Mouse (Mus musculus) forebrain, embryonic 11.5 days (tissue): ENCODE data around the gene Dck. TPM values are rescaled to one million over a fixed set of nuclear protein-coding genes. Genes with fewer than 3 reads are reported as not detected.
A peak's percentile ranks its signal among the peaks of the same experiment; 100 is the strongest.

Experiments used
- ATAC-seq: fragments of 200-750 bp; cut with Nextera tagmentation; replicated peaks from 2 replicates; pipeline ENCODE4 v1.8.0; 2017; ENCODE audit warnings: moderate TSS enrichment; ENCODE audit not compliant: low FRiP score
- DNase-seq: peaks from one replicate; pipeline ENCODE4 v3.0.0-alpha.2; 2017; ENCODE audit warnings: low spot score
- H3K27ac ChIP-seq: fragments of 300-500 bp; sonication (generic); 2 replicates; pipeline ENCODE4 v1.5.1; 2014; ENCODE audit warnings: low read depth, low read length
- H3K27me3 ChIP-seq: fragments of 300-500 bp; sonication (generic); 2 replicates; pipeline ENCODE4 v1.6.1; 2014; ENCODE audit warnings: mild to moderate bottlenecking, low read length, mixed read lengths; ENCODE audit not compliant: control insufficient read depth, insufficient read depth
- H3K36me3 ChIP-seq: fragments of 300-500 bp; sonication (generic); 2 replicates; pipeline ENCODE4 v1.6.1; 2014; ENCODE audit warnings: mild to moderate bottlenecking, low read length, moderate library complexity, mixed read lengths; ENCODE audit not compliant: control insufficient read depth, insufficient read depth
- H3K4me1 ChIP-seq: fragments of 300-500 bp; sonication (generic); replicated peaks from 2 replicates; pipeline ENCODE4 v1.6.1; 2014; ENCODE audit warnings: low read length, mixed read lengths; ENCODE audit not compliant: control insufficient read depth, insufficient read depth
- H3K4me2 ChIP-seq: fragments of 300-500 bp; sonication (generic); 2 replicates; pipeline ENCODE4 v1.6.1; 2014; ENCODE audit warnings: low read depth, mild to moderate bottlenecking, low read length, moderate library complexity, mixed read lengths; ENCODE audit not compliant: severe bottlenecking
- H3K4me3 ChIP-seq: fragments of 300-500 bp; sonication (generic); 2 replicates; pipeline ENCODE4 v1.5.1; 2014; ENCODE audit warnings: low read depth, low read length
- H3K9ac ChIP-seq: fragments of 300-500 bp; sonication (generic); 2 replicates; pipeline ENCODE4 v1.6.1; 2014; ENCODE audit warnings: low read length
- H3K9me3 ChIP-seq: fragments of 300-500 bp; sonication (generic); 2 replicates; pipeline ENCODE4 v1.6.1; 2016; ENCODE audit warnings: low read length, mixed read lengths; ENCODE audit not compliant: control insufficient read depth
- WGBS: fragments of 180-500 bp; shearing (Covaris S2); extraction: QIAGEN DNeasy Blood & Tissue Kit; methylation state at CpG from one replicate; pipeline ENCODE4 v1.1.7; 2014; 5-methylcytosine and 5-hydroxymethylcytosine counted together
- polyA plus RNA-seq: library from polyadenylated mRNA; unstranded; fragments of >200 nt; fragmentation: Nextera tagmentation; extraction: Ambion mirVana; gene quantifications from 2 replicates; pipeline ENCODE4 v1.2.1, GENCODE M21; 2014

The Dck gene
- 151 and 153 TPM in 2 replicates for polyA plus RNA-seq

DNA sequence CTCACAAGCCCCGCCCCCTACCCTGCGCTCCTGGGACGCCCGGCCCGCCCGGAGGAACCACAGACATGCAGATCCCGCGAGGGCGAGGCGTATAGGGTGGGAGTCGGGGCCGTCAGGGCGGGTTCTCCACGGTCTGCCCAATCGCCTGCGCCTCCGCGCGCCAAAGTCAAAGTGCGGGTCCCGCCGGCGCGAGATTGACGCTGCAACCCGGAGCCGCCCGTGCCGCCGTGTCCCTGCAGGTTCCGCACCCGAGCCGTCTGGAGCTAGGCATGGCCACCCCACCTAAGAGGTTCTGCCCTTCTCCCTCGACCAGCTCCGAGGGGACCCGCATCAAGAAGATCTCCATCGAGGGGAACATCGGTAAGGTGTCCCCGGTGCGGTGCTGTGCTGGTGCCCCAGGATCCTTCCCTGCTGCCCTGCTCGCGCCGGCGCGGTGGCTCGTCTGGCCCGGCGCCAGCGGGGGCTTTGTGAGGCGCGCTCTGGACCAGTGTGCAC lies at the start of gene Dck:
Gene Dck (plus strand): TSS at position 10 of the 495 bp plus-strand sequence.
- Histone ChIP-seq H3K36me3 (peaks cover 2% of the 10 kb centered on the region; the same call in 1 of the 2 replicates), H3K9ac (peak within 1 kb of the TSS; percentile 93), H3K9me3 (no peaks in the 10 kb centered on the region), H3K4me1 (0 out of 2 replicates have a peak, but pooled peaks cover 4% of the 10 kb centered on the region), H3K27ac (peak within 1 kb of the TSS; percentile 90), H3K4me2 (peak within 1 kb of the TSS; percentile 53), H3K4me3 (peak within 1 kb of the TSS; percentile 65), H3K27me3 (no peaks in the 10 kb centered on the region)
- peak; percentile 100 for DNase-seq
- peak; percentile 100 for ATAC-seq
- under 1% methylated on average over 51 of the region's 51 CpGs for WGBS

DNA sequence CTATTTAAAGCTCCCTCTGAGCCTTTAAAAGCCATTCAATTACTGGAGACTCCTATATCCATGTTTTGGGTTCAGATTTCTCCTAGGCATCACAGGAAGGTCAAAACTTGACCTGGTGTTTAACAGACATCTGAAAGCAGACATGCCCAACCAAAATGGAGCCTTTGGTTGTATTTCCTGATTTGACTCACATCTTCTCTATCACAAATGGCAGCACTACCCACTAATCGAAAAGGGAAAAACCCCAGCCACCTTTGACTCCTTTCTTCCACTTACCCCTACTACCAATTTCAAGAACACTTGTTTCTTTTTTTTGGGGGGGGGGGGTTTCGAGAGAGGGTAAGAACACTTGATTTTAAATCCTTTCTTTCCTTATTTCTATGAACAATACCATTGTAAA lies 47.8 kb upstream of the Dck start:
- H3K4me3 ChIP-seq = no peak overlapping the region
- no peaks in the 10 kb centered on the region for H3K27me3 ChIP-seq
- H3K36me3 ChIP-seq = no peaks in the 10 kb centered on the region
- H3K4me1 ChIP-seq = peaks cover 2% of the 10 kb centered on the region; the same call in 1 of the 2 replicates
- no peaks in the 10 kb centered on the region for H3K9me3 ChIP-seq
- no peak for DNase-seq
- ATAC-seq = no peak
- H3K27ac ChIP-seq = no peak overlapping the region
- no peak overlapping the region for H3K9ac ChIP-seq
- WGBS = 96% methylated on average over 2 of the region's 2 CpGs
- no peak overlapping the region for H3K4me2 ChIP-seq

DNA sequence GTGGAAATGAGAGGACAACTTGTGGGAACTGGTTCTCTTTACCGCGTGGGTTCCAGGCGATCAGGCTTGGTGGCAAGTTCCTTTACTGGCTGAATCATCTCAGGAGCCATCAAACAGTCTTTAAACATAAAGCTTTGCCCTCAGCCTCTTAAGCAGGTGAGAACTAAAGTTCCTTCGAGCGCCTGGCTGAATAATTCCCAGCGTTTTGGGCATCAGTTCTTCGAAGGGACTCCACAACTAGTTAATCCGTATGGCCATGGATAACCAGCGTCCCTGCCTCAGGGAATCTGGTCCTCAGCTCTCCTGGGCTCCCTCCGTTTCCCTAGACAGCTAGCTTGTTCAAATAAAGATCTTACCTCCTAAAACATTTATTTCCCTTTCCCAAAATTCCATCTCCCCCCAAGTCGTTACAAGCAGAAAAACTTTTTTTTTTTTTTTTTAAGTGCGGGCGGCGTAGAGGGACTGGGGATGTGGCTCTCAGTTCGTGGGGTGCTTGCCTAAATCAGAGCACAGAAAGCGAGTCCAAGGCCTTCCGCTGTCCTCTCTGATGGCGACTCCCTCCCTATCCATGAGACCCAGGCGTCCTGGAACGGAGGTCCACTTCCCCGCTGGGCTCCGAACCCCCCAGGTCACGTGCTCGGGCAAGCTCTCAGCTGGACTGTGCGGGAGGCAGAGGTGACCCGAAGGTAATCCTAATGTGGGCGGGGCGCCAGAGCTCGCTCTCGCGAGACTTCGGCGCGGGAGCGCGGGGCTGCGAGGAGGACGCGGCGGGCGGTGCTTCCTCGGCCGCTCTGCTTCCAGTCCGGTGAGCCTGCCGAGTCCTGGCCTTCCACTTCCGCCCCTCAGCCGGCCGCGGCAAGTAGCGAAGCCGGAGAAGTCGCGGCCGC lies 44.4 kb upstream of the Dck start, which contains the start of gene Mob1b:
Gene Mob1b (plus strand): TSS at position 740 of the 887 bp plus-strand sequence.
- Histone ChIP-seq H3K27me3 (no peaks in the 10 kb centered on the region), H3K4me1 (peaks cover 9% of the 10 kb centered on the region; the same call in 1 of the 2 replicates), H3K27ac (peak within 1 kb of the TSS; percentile 78), H3K4me3 (peak within 1 kb of the TSS; percentile 99), H3K9me3 (no peaks in the 10 kb centered on the region), H3K4me2 (peak within 1 kb of the TSS; percentile 93), H3K9ac (peak within 1 kb of the TSS; percentile 96), H3K36me3 (no peaks in the 10 kb centered on the region)
- DNase-seq (peak; percentile 98), ATAC-seq (peak; percentile 97)
- 1% methylated on average over 52 of the region's 54 CpGs for WGBS

DNA sequence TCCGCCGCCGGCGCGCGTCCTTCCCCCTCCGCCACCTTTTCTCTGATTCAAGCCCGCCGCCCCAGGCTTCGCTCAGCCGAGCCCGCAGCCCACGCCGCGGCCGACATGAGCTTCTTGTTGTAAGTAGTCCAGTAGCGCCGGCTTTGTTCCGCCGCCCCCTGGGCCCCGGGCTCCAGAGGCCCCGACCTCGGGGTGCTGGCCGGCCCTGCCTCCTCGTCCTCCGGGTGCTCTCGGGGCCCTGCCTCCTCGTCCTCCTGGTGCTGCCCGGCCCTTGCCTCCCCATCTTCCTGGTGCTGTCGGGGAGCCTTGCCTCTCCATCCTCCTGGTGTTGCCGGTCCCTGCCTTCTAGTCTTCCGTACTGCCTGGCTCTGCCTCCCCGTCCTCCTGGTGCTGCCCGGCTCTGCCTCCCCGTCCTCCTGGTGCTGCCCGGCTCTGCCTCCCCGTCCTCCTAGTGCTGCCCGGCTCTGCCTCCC lies 43.8 kb upstream of the Dck start:
- peak overlapping the region; percentile 96 for H3K9ac ChIP-seq

DNA sequence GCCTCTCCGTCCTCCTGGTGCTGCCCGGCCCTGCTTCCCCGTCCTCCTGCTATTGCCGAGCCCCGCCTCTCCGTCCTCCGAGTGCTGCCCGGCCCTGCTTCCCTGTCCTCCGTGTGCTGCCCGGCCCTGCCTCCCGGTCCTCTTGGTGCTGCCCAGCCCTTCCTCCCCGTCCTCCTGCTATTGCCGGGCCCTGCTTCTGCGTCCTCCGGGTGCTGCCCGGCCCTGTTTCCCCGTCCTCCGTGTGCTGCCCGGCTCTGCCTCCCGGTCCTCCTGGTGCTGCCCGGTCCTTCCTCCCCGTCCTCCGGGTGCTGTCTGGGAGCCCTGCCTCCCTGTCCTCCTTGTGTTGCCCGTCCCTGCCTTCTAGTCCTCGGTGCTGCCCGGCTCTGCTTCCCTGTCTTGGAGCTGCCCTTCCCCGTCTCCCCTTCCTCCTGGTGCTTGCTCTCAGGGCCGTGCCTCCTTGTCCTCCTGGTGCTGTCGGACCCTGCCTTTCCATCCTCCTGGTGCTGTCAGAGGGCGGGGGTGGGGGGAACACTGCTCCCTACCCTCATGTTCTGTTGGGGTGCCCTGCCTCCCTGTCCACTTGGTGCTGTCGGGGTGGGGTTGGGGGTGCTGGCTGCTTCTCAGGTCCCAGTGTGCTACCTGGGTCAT lies 43.1 kb upstream of the Dck start:
- Histone ChIP-seq H3K27me3 (no peaks in the 10 kb centered on the region), H3K9me3 (no peaks in the 10 kb centered on the region), H3K9ac (peak overlapping the region; percentile 96), H3K27ac (no peak overlapping the region), H3K36me3 (no peaks in the 10 kb centered on the region), H3K4me2 (peak overlapping the region; percentile 93), H3K4me1 (peaks cover 9% of the 10 kb centered on the region; the same call in 1 of the 2 replicates), H3K4me3 (peak overlapping the region; percentile 99)
- WGBS = 2% methylated on average over 31 of the region's 31 CpGs
- DNase-seq (peak; percentile 73), ATAC-seq (peak; percentile 28)

More for the DNA sequence above, 43.8 kb upstream of the Dck start:
- Histone ChIP-seq H3K4me1 (peaks cover 9% of the 10 kb centered on the region; the same call in 1 of the 2 replicates), H3K9me3 (no peaks in the 10 kb centered on the region), H3K27me3 (no peaks in the 10 kb centered on the region), H3K27ac (peak overlapping the region; percentile 78), H3K4me3 (peak overlapping the region; percentile 99), H3K36me3 (no peaks in the 10 kb centered on the region), H3K4me2 (peak overlapping the region; percentile 93)
- peak; percentile 79 for ATAC-seq
- under 1% methylated on average over 32 of the region's 38 CpGs for WGBS
- DNase-seq = no peak

DNA sequence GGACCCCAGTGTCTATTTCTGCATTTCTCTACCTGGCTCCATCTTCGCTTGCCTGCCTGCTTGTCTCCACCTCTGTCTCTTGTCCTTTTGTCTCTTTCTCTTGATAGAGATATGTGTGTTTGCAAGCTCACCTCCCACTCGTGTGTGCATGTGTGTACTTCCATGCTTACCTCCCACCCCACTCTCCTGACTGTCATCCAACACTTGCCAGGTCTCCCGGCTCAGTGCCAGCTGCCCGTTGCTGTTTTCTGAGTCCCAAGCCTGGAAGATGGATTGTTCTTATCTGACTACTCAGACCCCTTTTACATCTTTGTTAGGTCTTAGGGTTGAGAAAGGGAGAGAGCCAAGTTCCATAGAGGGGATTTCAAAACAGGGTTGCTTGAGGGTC lies 42.6 kb upstream of the Dck start:
- no peak for DNase-seq
- Histone ChIP-seq H3K4me1 (peaks cover 9% of the 10 kb centered on the region; the same call in 1 of the 2 replicates), H3K4me2 (peak overlapping the region; percentile 93), H3K27ac (no peak overlapping the region), H3K9ac (peak overlapping the region; percentile 96), H3K9me3 (no peaks in the 10 kb centered on the region), H3K27me3 (no peaks in the 10 kb centered on the region), H3K4me3 (peak overlapping the region; percentile 99), H3K36me3 (no peaks in the 10 kb centered on the region)
- ATAC-seq = no peak
- 59% methylated on average over 4 of the region's 4 CpGs for WGBS

DNA sequence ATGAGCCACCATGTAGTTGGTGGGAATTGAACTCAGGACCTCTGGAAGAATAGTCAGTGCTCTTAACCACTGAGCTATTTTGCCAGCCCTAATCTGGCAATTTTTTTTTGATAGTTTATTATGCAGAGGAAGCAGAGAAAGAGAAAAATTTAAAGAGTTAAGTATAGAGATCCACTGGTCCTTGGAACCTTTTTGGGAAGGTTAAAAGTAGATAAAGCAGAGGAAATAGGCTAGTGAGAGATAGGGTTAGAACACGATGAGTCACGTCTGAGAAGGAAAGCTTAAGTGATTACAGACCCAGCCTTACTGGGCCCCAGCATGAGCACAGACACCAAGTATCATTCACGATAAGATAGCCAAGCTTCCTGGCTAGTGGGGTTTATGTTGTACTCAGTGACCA lies 40.8 kb upstream of the Dck start:
- Histone ChIP-seq H3K4me2 (no peak overlapping the region), H3K4me3 (no peak overlapping the region), H3K27ac (no peak overlapping the region), H3K9ac (no peak overlapping the region), H3K27me3 (no peaks in the 10 kb centered on the region), H3K9me3 (no peaks in the 10 kb centered on the region), H3K4me1 (peaks cover 9% of the 10 kb centered on the region; the same call in 1 of the 2 replicates), H3K36me3 (no peaks in the 10 kb centered on the region)
- ATAC-seq (no peak), DNase-seq (no peak)
- WGBS = 79% methylated on average over 3 of the region's 3 CpGs

DNA sequence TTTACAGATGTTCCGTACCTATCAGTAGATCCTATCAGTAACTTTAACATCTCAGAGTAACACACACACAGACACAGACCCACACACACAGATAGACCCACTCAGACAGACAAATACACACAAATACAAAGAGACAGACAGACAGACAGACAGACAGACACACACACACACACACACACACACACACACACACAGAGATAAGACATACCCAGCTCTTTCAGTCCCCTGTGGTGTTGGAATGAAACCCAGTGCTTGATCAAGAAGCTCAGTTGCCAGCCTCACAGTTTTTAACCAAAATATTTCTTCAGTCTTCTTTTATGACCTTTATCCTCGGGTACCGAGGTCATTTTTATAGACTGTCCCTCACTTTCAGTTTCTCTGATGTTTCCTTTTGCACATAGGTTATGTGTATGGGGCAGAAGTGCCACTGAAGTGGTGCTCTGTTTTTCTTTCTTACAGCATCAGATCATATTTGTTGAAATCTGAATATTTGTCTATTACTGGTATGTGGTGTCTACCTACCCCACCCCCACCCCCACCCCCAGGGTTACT lies 37.1 kb upstream of the Dck start:
- 96% methylated on average over 3 of the region's 3 CpGs for WGBS
- H3K9me3 ChIP-seq = no peaks in the 10 kb centered on the region
- ATAC-seq (no peak), DNase-seq (no peak)
- no peak overlapping the region for H3K27ac ChIP-seq
- no peaks in the 10 kb centered on the region for H3K27me3 ChIP-seq
- H3K4me1 ChIP-seq = peaks cover under 1% of the 10 kb centered on the region; the same call in 1 of the 2 replicates
- H3K4me2 ChIP-seq = no peak overlapping the region
- no peak overlapping the region for H3K9ac ChIP-seq
- H3K4me3 ChIP-seq = no peak overlapping the region
- H3K36me3 ChIP-seq = no peaks in the 10 kb centered on the region
